Mouse (Mus musculus) activated CD4-positive, CD25-positive, alpha-beta regulatory T cell, adult 4 months (primary cell): ENCODE measurements around the gene H1f0. TPM values are rescaled to one million over a fixed set of nuclear protein-coding genes. Genes with fewer than 3 reads are reported as not detected.

Experiments
- ATAC-seq: one replicate; pipeline ENCODE4 v1.8.0; 2017
- polyA plus RNA-seq, 2 experiments: library from polyadenylated mRNA; unstranded; fragments of 100-300 nt; shearing (Covaris generic); gene quantifications; one replicate each; pipeline ENCODE4 v1.2.1; 2017

Gene H1f0
- polyA plus RNA-seq, 2 experiments from 2014 or later: 37.2 to 37.8 TPM

DNA sequence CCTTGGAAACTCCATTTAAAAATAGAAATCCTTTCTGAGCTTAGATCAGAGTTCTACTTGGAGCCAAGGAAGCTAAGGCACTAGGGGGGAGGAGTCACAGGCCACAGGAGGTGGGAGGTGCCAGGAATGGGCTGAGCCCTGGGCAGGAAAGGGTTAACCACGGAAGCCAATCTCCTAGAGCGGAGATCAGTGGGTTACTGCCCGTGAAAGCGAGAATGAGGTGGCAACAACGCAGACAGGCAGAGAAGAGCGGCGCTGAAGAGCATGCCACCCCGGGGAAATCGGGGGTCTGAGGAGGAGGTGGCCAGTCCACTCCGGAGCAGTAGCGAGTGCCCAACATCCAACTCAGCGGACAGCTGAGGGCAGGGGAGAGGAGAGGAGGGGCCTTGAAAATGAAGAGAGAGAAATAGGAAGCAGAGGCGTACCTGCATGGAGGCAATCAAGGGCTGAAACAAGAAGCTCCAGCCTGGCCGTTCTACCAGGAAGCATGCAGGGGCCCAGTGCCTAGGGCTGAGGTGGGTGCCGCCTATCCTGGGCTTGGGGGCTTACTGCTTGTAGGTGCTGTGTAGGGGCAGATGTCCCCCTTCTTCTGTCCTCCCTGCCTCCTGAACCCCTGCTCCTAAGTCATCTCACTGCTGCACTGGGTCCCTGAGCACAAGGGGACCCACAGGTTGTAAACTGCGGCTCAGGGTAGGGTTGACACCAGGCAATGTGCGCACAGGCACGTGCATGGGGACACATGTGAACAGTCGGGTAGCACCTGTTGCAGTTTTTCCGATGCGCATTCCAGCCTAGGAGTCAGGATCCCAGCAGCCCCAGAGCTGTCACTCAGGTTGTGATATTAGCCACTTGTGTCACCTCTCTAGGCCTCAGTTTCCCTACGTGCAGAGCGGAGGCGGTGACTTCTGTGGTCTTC is 12.5 kb downstream of the H1f0 start:
- peak; percentile 40 for ATAC-seq

DNA sequence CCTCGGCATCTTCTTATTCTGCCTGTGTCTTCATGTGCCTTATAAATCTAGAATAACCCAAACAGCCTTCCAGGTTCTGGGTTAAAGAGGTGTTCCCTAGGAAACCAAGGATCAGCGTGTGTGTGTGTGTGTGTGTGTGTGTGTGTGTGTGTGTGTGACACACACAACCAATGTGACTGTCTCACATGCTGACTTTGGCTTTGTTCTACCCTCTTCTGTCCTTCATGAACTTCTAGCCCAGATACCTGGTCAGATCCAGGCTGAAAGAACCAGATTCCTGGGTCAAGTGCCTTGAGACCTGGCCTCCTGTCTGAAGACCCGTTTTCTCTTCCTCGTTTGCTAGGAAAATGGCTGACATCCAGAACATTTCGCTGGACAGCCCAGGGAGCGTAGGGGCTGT is 13.3 kb downstream of the H1f0 start, which contains the start of gene Galr3:
TSS of gene Galr3 (plus strand) at position 301 of the 400 bp plus-strand sequence.
- ATAC-seq: no peak

DNA sequence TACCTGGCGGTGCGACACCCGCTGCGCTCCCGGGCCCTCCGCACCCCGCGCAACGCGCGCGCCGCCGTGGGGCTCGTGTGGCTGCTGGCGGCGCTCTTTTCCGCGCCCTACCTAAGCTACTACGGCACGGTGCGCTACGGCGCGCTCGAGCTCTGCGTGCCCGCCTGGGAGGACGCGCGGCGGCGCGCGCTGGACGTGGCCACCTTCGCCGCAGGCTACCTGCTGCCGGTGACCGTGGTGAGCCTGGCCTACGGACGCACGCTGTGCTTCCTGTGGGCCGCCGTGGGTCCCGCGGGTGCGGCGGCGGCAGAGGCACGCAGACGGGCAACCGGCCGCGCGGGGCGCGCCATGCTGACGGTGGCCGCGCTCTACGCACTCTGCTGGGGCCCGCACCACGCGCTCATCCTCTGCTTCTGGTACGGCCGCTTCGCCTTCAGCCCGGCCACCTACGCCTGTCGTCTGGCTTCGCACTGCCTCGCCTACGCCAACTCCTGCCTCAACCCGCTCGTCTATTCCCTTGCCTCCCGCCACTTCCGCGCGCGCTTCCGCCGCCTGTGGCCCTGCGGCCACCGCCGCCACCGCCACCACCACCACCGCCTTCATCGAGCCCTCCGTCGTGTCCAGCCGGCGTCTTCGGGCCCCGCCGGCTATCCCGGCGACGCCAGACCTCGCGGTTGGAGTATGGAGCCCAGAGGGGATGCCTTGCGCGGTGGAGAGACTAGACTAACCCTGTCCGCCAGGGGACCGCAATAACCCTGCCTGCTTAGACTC is 14.7 kb downstream of the H1f0 start:
- no peak for ATAC-seq

DNA sequence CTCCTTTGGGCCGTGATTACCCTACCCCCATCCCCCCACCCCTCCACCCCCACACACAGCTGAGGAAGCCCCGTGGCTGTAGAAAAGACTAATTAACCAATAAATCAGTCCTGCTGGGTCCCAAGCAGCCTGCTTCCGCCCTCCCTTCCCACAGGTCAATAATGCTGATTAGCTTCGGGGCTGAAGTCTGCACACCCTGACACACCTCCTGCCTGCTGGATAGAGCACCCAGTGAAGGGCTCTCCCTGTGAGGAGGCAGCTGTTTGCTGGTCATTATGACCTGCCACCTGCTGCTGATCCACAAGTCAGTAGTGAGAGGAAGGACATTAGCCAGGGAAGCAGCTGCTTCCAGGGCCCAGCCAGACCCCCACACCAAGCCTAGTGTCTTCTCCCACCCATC is 16.6 kb downstream of the H1f0 start:
- ATAC-seq: no peak

DNA sequence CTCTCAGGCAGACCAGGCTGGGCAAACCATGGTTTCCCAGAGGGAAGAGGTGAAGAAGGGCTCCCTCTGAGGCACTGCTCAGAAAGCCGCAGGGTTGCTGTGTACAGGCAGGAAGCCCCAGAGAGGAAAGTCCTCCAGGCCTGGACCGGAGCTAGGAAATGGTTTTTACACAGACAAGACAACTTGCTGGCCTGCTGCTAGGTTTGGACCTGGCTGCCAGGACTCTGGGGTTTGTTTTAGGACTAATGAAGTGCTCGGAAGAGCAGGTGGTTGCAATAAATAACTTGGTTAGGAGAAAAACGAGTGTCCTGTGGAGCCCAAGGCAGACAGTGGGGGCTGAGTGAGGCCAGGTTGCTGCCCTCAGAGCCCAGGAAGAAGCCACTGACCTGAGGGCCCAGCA is 19.9 kb downstream of the H1f0 start:
- ATAC-seq: no peak

DNA sequence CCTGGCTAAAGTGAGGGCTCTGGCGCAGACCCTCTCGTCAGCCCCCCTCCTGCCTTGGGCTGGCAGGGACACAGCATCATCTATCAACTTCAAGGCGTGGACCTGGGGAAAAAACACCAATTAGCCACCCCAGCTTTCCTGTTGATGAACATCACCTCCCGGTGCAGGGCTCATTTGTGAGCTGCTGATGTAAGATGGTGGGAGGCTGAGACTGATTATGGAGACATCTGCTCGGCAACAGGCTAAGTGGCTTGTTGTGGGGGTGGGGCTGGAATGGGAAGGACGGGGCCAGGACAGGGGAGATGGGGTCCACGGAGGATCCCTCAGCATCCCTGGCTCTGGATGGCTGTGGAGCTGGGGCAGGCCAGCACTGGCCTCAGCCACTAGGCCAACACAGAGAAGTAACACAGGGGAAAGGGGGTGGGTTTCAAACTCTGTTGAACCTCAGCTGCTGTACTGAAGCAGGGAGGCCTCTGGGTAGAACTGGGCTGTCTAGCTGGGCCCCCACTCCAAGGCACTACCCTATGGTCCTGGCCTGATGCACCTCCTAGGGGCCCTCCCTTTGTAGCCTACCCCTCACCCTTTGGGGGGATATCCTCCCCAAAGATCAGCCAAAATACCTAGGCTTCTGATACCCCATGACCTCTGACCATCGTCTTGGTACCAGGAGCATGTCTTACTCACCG is 22.1 kb downstream of the H1f0 start:
- ATAC-seq: no peak

DNA sequence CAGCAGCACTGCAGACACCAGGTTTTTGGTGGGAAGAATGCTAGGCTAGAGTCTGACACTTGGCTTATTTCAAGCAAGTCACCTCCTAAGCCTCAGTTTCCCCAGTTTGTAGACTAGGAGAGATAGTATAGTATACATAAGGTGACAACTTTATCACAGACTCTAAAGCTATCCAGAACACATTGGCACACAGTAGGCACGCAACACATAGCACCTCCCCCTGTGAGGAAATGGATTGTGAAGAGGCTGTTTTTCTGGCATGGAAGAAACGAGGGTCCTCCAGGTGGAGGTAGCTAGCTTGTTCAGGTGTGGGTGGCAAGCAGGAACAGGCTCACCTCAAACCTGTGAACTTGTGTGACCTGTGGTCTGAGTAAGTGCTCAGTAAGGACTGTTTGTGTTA is 22.7 kb downstream of the H1f0 start:
- no peak for ATAC-seq

DNA sequence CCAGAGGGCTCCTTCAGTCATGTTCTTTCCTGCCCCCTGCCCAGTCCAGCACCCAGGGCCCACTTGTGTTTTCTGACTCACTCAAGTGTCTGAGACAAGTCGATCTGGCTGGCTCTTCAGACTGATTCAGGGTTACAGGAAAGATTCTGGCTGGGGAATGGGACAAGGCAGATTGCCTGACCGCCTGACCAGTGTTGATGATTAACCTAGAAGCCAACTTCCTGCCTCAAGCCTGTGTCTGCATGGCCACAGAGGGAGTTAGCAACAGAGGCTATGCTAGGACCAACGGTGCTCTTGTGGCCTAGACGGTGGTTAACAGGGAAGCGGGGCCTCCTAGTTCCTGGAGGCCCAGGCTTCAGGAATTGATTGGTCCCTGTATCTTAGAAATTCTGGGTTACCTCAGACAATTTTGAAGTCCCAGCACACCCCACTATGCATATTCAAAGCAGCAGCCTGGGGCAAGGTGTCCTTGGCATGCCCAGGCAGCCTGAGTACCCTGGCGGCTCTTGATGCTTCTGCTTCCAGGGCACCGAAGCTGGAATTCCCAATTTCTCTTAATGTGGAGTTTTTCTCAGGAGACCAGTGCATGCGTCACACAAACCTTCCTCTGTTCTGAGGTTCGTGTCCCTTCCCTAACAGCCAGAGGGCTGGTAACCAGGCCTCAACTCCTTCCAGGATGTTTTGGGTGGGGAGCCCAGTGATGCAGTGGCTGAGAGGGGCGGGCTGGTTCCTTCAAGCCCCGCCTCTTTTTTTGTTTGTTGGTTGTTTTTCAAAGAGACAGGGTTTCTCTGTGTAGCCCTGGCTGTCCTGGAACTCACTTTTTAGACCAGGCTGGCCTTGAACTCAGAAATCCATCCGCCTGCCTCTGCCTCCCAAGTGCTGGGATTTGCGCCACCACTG is 23.5 kb downstream of the H1f0 start:
- ATAC-seq: no peak

DNA sequence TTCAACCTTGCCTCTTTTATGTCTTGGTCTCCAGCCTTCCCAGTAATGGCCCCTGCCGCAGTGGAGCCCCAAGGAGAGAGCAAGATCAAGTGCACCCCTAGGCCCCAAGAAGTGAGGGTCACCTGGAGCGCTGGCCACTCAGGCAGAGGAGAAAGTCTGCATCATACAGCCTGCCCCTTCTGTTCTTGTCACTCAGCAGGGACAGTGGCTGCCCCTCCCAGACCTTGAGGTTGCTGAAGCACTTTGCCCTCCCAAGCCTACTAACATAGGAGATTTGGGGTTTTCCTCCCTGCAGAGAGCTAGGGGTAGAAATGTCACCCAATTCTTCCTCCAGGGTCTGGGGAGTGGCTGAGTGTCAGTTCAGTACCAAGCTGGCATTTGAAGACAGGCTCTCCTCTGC is 24.1 kb downstream of the H1f0 start:
- ATAC-seq: no peak

DNA sequence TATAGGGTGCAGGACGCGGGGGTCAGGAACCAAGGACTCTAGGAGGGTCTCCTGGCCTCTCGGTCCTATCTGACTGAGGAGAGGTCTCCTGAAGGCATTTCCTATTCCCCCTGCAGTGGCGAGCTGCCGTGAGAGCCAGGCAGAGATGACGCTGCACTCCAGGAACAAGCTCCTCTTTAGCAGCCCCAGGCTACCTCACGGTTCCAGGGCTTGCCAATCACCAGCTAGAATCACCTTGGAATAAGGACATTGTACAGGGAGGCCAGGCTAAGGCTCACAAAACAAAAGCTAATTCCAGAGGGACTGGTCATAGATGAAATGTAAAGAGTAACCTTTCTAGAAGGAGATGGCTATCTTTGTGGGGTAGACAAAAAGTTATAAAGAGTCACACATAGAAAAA is 28.4 kb downstream of the H1f0 start:
- ATAC-seq: no peak

DNA sequence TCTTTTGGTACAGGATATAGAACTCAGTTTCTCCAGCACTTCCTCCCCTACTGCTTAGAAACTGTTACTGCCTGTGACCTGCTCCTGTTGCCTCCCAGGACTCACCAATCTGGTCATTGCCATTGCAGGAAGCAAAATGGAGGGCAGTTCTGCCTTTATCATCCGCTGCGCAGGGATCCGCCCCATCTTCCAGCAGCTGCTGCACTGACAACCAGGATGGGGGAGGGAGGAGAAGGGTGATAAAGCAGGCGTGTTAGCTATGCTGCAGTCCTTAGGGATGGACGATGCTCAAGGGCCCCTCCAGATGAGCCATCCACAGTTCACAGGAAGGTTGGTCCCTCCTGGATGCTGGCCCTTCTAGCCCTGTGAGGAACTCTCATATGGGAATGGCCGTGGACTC is 29.6 kb downstream of the H1f0 start:
- no peak for ATAC-seq

DNA sequence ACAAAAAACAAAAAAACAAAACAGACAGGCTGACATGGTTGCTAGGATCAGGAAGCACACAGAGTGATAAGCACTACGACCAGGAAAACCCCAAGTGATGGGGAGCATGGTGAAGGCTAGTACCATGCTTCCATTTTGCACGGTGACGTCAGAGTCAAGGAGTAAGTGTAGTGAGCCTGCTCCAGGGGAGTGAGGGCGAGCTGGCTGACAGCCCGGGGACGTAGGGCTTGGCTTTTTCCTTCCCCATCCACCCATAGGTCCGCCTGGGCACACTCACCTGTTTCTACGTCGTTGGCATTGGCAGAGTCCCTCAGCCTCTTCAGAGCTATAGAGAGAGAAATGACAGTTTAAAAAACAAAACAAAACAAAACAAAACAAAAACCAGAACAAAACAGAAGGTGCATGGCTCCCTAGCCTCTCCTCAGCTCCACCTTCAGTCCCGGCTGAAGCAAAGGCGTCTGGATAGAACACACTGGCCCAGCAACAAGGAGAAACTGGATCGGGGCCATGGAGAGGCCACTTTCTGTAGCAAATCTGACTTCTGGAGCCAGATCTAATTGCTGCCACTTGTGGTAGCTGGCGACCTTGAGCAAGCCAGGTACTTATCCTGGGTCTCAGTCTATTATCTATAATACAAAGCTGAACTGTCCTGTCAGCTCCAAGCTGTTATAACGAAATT is 32.8 kb downstream of the H1f0 start:
- no peak for ATAC-seq

DNA sequence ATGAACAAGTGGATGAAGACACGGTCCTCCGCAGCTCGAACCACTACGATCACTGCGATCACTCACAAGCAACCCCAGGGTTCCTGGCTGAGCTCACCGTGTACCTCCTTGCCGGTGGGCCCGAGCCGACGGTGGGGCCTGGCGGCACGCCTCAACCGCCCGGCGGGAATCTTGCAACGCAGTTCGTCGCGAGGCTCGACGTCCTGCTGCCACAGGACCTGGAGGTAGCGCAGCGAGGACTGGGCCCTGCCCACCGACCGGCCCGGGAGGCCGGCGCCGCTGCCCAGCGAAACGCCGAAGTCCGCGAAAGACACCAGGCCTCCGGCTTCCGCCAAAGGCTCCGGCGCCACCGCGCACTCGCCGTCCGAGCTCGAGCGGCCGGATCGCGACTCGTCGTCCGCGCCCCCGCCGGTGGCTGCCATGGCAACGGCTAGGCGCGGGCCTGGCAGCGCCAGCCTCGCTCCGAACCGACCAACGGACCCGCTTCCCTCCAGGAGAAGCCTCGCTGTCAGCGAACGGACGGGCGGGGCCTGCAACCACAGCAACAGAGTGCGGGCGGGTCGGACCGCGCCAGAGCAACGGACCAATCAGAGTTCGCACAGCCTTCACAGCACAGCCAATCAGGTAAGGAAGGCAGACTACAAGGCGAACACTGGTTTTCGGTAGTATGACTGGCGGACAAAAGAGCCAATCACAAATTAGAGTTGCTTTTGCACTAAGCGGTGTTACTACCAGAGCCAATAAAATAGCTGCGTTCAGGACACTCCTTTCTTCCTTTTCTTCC is 34.3 kb downstream of the H1f0 start, which contains the start of gene Ankrd54:
TSS of gene Ankrd54 (minus strand) at position 518 of the 784 bp plus-strand sequence.
- ATAC-seq: peak; percentile 98

DNA sequence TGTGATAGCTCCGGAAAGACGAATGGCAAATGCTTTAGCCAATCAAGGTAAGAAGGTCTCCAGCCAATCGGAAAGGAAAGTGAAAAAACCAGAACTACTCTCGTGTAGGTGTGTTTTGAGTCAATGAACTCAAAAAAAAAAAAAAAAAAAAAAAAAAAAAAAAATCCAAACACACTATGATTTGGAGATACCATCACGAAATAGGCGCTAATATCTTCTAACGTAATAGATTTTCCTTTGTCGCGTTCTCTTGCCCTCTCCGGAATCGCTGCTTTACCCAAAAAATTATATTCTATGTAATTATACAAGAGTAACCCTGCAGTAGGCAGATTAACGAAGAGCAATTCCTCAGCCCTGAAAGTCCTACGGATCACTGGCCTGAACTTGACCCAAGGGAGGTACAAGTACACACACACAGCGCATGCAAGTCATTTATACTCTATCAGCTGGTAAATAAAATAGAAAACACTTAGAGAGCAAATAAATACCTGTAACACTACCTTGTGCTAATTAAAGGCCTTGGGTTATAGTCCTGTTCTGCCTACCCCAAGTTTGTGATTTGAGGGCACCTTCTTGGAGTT is 35.0 kb downstream of the H1f0 start:
- no peak for ATAC-seq

DNA sequence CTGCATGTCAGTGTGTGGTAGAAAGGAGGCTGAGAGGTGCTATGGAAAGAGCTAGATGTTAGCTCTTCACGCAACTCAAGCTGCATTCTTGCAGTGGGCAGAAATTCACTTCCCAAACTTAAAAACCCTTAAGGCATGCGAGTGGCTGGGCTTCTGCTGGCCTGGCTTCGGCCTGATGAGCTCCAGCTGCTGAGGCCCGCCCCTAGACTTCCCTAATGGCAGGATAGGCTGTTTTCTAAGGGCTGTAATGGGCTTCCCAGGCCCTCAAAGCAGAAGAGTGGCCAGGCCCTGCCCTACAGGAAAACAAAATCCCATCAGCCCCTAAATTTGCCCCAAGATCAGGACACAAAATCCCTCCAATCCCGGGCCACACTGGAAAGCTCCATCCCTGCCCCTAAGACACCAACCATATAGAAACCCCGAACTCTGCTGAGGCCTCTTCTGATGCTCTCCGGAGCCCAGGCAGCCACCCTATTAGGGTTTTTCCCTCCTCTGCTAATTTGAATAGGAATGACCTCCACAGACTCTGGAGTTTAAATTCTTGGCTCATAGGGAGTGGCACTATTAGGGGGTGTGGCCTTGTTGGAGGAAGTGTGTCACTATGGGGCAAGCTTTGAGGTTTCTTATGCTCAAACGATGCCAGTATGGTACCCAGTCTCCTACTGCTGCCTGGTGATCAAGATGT is 37.0 kb downstream of the H1f0 start:
- ATAC-seq: no peak

DNA sequence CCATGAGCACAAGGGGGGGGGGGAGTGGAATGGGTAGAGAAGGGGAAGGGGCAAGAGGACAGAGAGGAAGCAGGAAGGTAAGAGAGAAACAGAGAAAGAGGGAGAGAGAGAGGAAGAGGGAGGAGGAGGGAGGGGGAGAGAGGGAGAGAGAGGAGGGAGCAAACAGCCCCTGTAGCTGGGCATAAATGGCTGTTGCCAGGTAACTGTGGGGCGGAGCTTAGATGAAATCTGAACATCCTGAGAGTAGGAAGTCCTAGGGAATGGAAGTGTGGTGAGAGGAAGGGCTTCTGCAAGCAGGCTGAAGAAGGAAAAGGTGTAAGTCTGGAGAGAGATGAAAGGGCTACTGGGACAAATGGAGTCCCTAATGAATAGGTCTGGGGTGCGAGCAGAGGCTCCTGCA is 38.0 kb downstream of the H1f0 start:
- no peak for ATAC-seq

DNA sequence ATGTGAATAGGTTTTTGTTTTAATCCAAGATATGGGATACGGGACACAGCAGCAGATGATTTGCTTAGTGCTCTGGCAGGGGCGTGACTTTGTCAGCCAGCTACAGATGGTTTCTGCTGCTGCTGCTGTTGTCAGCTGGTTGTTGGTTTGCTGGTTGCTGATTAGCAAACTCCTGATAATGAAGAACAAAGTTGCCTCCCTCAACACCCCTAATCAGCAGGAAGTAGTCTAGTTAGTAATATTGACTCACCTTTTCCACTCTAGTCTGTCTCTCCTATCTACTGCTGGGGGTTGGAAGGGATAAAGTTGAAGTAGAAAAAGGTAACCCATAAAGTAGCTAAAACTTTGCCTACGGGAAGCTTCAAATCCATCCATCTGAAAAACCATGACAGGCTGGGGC is 39.4 kb downstream of the H1f0 start:
- ATAC-seq: no peak

DNA sequence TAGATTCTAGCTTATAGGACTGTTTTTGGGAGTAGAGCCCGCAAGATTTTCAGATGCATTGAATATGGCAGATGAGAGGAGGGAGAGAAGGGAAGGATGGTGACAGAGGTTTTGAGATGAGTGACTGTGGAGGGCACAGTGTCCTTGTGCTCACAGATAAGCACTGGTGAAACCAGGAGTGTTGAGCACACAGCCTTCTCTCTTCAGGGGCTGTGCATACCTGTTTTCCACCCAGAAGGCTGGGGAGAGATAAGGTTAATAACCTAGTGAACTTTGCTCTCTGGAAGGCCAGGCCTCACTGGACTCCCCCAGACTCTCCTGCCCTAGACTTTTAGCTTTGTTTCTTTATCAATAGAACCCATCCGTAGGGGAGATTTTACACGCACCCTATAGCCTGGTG is 40.2 kb downstream of the H1f0 start:
- no peak for ATAC-seq
